Mouse (Mus musculus): Measurements from ENCODE around the gene Pcp2. TPM values are rescaled to one million over a fixed set of nuclear protein-coding genes. Genes with fewer than 3 reads are reported as not detected.

Pcp2 gene
- polyA plus RNA-seq (2015; fragmentation: Nextera tagmentation; extraction: Ambion mirVana) = 0.48 and 0.51 TPM in 2 replicates

DNA sequence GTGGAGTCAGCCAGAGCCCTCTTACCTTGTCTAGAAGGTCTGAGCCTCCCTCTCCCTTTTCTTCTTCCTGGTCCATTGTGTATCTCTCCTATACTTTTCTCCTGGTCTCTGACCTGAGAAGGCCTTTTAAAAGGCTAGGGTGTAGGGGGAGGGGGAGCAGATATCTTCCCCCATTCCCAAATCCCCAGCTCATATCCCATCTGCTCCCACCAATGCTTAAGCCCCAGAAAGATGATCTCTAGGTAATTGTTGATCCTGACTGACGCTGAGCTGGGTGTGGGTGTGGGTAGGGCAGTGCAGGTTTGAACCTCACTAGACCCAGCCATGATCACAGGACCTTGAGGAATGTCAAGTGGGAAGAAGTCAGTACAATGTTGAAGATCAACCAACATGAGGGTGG is at the start of gene Pcp2:
Pcp2 (minus strand) TSS at position 101 of the 400 bp plus-strand sequence.
- Histone ChIP-seq H3K36me3 (ENCODE audit: insufficient read depth, low read length) (no peaks in the 10 kb centered on the region), H3K27me3 (ENCODE audit: insufficient read depth, low read length) (0 out of 2 replicates have a peak, but pooled peaks cover 10% of the 10 kb centered on the region), H3K4me3 (ENCODE audit: low read length) (no peak within 1 kb of the TSS), H3K9ac (replicated peaks; ENCODE audit: low read length) (no peak within 1 kb of the TSS), H3K9me3 (ENCODE audit: low read length) (no peaks in the 10 kb centered on the region), H3K27ac (ENCODE audit: low read length) (no peak within 1 kb of the TSS), H3K4me1 (ENCODE audit: insufficient read depth, low read length) (peaks cover 6% of the 10 kb centered on the region), H3K4me2 (replicated peaks; ENCODE audit: low read depth, low read length) (no peak within 1 kb of the TSS)
- WGBS = 47% methylated on average over 1 of the region's 1 CpGs
- ATAC-seq (ENCODE audit: low FRiP score, low TSS enrichment) = no peak

DNA sequence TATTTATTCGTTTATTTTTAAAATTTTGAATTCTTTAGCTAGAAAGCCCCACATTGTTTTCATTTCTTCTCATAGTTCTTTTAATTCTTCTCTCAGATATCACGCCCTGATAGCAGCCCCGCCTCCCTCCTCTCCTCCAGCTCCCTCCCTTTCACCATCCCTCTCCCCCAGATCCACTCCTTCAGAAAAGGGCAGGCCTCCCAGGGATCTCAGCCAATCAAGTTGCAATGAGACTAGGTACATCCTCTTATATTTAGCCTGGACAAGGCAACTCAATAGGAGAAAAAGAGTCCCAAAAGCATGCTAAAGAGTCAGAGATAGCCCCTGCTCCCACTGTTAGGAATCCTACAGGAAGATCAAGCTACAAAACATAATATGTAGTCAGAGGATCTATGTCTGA is 49.3 kb upstream of the Pcp2 start:
- no peak for ATAC-seq (ENCODE audit: low FRiP score, low TSS enrichment)
- H3K4me2 ChIP-seq (replicated peaks; ENCODE audit: low read depth, low read length) = no peak overlapping the region
- peaks cover 12% of the 10 kb centered on the region for H3K36me3 ChIP-seq (ENCODE audit: insufficient read depth, low read length)
- no peak overlapping the region for H3K9ac ChIP-seq (replicated peaks; ENCODE audit: low read length)
- WGBS = 55% methylated on average over 3 of the region's 3 CpGs
- no peak overlapping the region for H3K27ac ChIP-seq (ENCODE audit: low read length)
- no peak overlapping the region for H3K4me3 ChIP-seq (ENCODE audit: low read length)
- no peaks in the 10 kb centered on the region for H3K9me3 ChIP-seq (ENCODE audit: low read length)
- H3K27me3 ChIP-seq (ENCODE audit: insufficient read depth, low read length) = no peaks in the 10 kb centered on the region
- H3K4me1 ChIP-seq (ENCODE audit: insufficient read depth, low read length) = peaks cover 22% of the 10 kb centered on the region

- peak within 1 kb of the TSS; percentile 63 for H3K4me3 ChIP-seq (ENCODE audit: low read length)
- no peaks in the 10 kb centered on the region for H3K27me3 ChIP-seq (ENCODE audit: insufficient read depth, low read length)
- peaks cover 11% of the 10 kb centered on the region; the same call in 1 of the 2 replicates for H3K4me1 ChIP-seq (ENCODE audit: insufficient read depth, low read length)
- H3K27ac ChIP-seq (ENCODE audit: low read length) = peak within 1 kb of the TSS; percentile 46; the same call in 1 of the 2 replicates
- peak within 1 kb of the TSS; percentile 68 for H3K4me2 ChIP-seq (replicated peaks; ENCODE audit: low read depth, low read length)
- H3K36me3 ChIP-seq (ENCODE audit: insufficient read depth, low read length) = no peaks in the 10 kb centered on the region
- under 1% methylated on average over 23 of the region's 23 CpGs for WGBS
- ATAC-seq (ENCODE audit: low FRiP score, low TSS enrichment) = peak; percentile 81
- peak within 1 kb of the TSS; percentile 78 for H3K9ac ChIP-seq (replicated peaks; ENCODE audit: low read length)
- no peaks in the 10 kb centered on the region for H3K9me3 ChIP-seq (ENCODE audit: low read length)
Observed at GRCm38 (mm10) chr8:3671980-3672491, 46.7 kb upstream of the Pcp2 start, which contains the start of gene Fcor. TSS of gene Fcor (minus strand) at chr8:3672362.

GRCm38 (mm10) chr8:3670388-3670787 is 45.0 kb upstream of the Pcp2 start:
- WGBS = 78% methylated on average over 2 of the region's 2 CpGs
- H3K4me1 ChIP-seq (ENCODE audit: insufficient read depth, low read length) = peaks cover 6% of the 10 kb centered on the region; the same call in 1 of the 2 replicates

DNA sequence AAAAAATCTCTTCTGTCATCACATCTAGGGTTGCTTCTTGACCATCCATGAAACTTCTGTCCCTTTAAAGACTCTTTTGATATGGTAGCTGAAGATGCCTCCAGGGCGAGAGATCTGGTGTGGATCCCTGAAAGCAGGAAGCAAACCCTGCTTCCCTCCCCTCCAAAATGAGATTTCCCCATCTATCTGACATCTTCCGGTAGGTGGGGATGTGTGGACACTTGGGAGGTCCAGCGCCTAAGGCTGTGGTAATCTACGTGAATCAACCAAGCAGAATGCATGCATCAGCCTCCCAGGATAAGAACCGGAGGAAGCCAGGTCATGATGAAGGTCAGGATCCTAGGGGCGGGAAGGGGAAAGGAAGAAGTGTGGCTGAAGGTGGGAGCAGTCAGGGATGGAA is 40.2 kb upstream of the Pcp2 start, which contains the start of gene Mcemp1:
Mcemp1 (plus strand) TSS at position 248 of the 400 bp plus-strand sequence.
- no peak for ATAC-seq (ENCODE audit: low FRiP score, low TSS enrichment)
- Histone ChIP-seq H3K4me3 (ENCODE audit: low read length) (no peak within 1 kb of the TSS), H3K9ac (replicated peaks; ENCODE audit: low read length) (no peak within 1 kb of the TSS), H3K4me1 (ENCODE audit: insufficient read depth, low read length) (no peaks in the 10 kb centered on the region), H3K27me3 (ENCODE audit: insufficient read depth, low read length) (no peaks in the 10 kb centered on the region), H3K4me2 (replicated peaks; ENCODE audit: low read depth, low read length) (no peak within 1 kb of the TSS), H3K9me3 (ENCODE audit: low read length) (no peaks in the 10 kb centered on the region), H3K27ac (ENCODE audit: low read length) (no peak within 1 kb of the TSS), H3K36me3 (ENCODE audit: insufficient read depth, low read length) (no peaks in the 10 kb centered on the region)
- WGBS = 59% methylated on average over 6 of the region's 6 CpGs

More at GRCm38 (mm10) chr8:3670388-3670787, 45.0 kb upstream of the Pcp2 start:
- Histone ChIP-seq H3K4me2 (replicated peaks; ENCODE audit: low read depth, low read length) (no peak overlapping the region), H3K9ac (replicated peaks; ENCODE audit: low read length) (no peak overlapping the region), H3K4me3 (ENCODE audit: low read length) (no peak overlapping the region), H3K36me3 (ENCODE audit: insufficient read depth, low read length) (no peaks in the 10 kb centered on the region), H3K9me3 (ENCODE audit: low read length) (no peaks in the 10 kb centered on the region), H3K27ac (ENCODE audit: low read length) (no peak overlapping the region), H3K27me3 (ENCODE audit: insufficient read depth, low read length) (no peaks in the 10 kb centered on the region)
- ATAC-seq (ENCODE audit: low FRiP score, low TSS enrichment) = no peak

DNA sequence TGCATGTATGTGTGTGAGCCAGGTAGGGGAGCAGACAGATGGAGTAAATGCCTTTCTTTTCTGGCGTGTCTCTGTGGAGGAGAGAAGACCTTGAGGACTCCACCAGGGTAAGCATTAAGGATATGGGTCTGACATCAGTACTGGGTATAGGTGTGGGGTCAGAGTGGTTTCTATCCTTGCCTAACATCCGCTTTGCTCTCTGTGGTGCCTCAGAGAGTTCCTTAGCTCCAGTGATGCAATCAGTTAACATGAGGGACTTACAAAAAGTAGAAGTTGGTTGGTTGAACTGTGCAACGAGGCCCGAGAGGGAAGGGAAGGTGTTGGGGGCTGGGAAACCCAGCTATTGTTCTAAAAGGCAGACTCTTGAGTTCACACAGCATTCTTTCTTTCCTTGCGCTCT is 39.1 kb upstream of the Pcp2 start:
- Histone ChIP-seq H3K4me1 (ENCODE audit: insufficient read depth, low read length) (no peaks in the 10 kb centered on the region), H3K4me3 (ENCODE audit: low read length) (no peak overlapping the region), H3K27me3 (ENCODE audit: insufficient read depth, low read length) (no peaks in the 10 kb centered on the region), H3K9me3 (ENCODE audit: low read length) (no peaks in the 10 kb centered on the region), H3K4me2 (replicated peaks; ENCODE audit: low read depth, low read length) (no peak overlapping the region), H3K27ac (ENCODE audit: low read length) (no peak overlapping the region), H3K36me3 (ENCODE audit: insufficient read depth, low read length) (no peaks in the 10 kb centered on the region), H3K9ac (replicated peaks; ENCODE audit: low read length) (no peak overlapping the region)
- no peak for ATAC-seq (ENCODE audit: low FRiP score, low TSS enrichment)
- 64% methylated on average over 5 of the region's 5 CpGs for WGBS

- H3K4me1 ChIP-seq (ENCODE audit: insufficient read depth, low read length) = no peaks in the 10 kb centered on the region
- no peaks in the 10 kb centered on the region for H3K27me3 ChIP-seq (ENCODE audit: insufficient read depth, low read length)
- no peak overlapping the region for H3K4me3 ChIP-seq (ENCODE audit: low read length)
- no peak overlapping the region for H3K4me2 ChIP-seq (replicated peaks; ENCODE audit: low read depth, low read length)
- H3K9ac ChIP-seq (replicated peaks; ENCODE audit: low read length) = no peak overlapping the region
- WGBS = 86% methylated on average over 8 of the region's 8 CpGs
- ATAC-seq (ENCODE audit: low FRiP score, low TSS enrichment) = no peak
- H3K27ac ChIP-seq (ENCODE audit: low read length) = no peak overlapping the region
- no peaks in the 10 kb centered on the region for H3K9me3 ChIP-seq (ENCODE audit: low read length)
- no peaks in the 10 kb centered on the region for H3K36me3 ChIP-seq (ENCODE audit: insufficient read depth, low read length)
Observed at GRCm38 (mm10) chr8:3660889-3661288, 35.5 kb upstream of the Pcp2 start.

- 8% methylated on average over 7 of the region's 7 CpGs for WGBS
- H3K4me2 ChIP-seq (replicated peaks; ENCODE audit: low read depth, low read length) = no peak overlapping the region
- peak; percentile 71; the same call in 1 of the 2 replicates for ATAC-seq (ENCODE audit: low FRiP score, low TSS enrichment)
Observed at GRCm38 (mm10) chr8:3656725-3657381, 31.5 kb upstream of the Pcp2 start.

DNA sequence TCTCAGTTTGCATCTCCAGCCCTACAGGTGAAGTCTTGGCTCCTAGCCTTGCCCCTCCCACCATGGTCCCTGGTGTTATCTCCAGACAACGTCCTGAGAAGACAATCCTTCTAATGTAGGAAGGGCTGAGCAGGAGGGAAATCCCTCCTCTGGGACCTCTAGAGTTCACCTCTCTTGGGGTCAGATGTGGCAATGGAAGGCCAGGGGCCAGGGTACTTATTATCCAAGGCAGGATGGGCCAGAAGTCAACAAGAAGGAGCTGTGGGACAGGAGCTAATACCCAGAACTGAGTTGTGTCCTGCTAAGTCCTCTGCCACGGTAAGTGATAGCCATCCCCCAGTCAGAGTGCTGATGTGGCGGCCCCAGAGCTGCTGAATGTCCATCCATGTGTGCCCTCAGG is 30.2 kb upstream of the Pcp2 start, which contains the start of gene Retn:
Retn (plus strand) TSS at position 245 of the 400 bp plus-strand sequence.
- Histone ChIP-seq H3K27ac (ENCODE audit: low read length) (no peak within 1 kb of the TSS), H3K9me3 (ENCODE audit: low read length) (no peaks in the 10 kb centered on the region), H3K9ac (replicated peaks; ENCODE audit: low read length) (no peak within 1 kb of the TSS), H3K36me3 (ENCODE audit: insufficient read depth, low read length) (no peaks in the 10 kb centered on the region), H3K4me3 (ENCODE audit: low read length) (no peak within 1 kb of the TSS), H3K27me3 (ENCODE audit: insufficient read depth, low read length) (no peaks in the 10 kb centered on the region), H3K4me2 (replicated peaks; ENCODE audit: low read depth, low read length) (no peak within 1 kb of the TSS), H3K4me1 (ENCODE audit: insufficient read depth, low read length) (no peaks in the 10 kb centered on the region)
- peak; percentile 49 for ATAC-seq (ENCODE audit: low FRiP score, low TSS enrichment)
- WGBS = 72% methylated on average over 3 of the region's 3 CpGs

More at GRCm38 (mm10) chr8:3656725-3657381, 31.5 kb upstream of the Pcp2 start:
- Histone ChIP-seq H3K9ac (replicated peaks; ENCODE audit: low read length) (no peak overlapping the region), H3K9me3 (ENCODE audit: low read length) (no peaks in the 10 kb centered on the region), H3K27ac (ENCODE audit: low read length) (no peak overlapping the region), H3K4me3 (ENCODE audit: low read length) (no peak overlapping the region), H3K36me3 (ENCODE audit: insufficient read depth, low read length) (no peaks in the 10 kb centered on the region), H3K27me3 (ENCODE audit: insufficient read depth, low read length) (no peaks in the 10 kb centered on the region), H3K4me1 (ENCODE audit: insufficient read depth, low read length) (no peaks in the 10 kb centered on the region)

Data from kidney, embryonic 16.5 days (tissue).